Mouse (Mus musculus) intestine, postnatal 0 days (tissue): Measurements from ENCODE around the gene B230217C12Rik. TPM values are rescaled to one million over a fixed set of nuclear protein-coding genes. Genes with fewer than 3 reads are reported as not detected.

Experiments
- ATAC-seq: fragments of 200-750 bp; cut with Nextera tagmentation; 2 replicates; pipeline ENCODE4 v1.8.0; 2017; ENCODE audit warnings: mild to moderate bottlenecking, moderate TSS enrichment, moderate library complexity
- H3K27ac ChIP-seq: fragments of 300-500 bp; sonication (generic); 2 replicates; pipeline ENCODE4 v1.5.1; 2014; ENCODE audit warnings: mild to moderate bottlenecking, low read depth, low read length, moderate library complexity
- H3K27me3 ChIP-seq: fragments of 300-500 bp; sonication (generic); replicated peaks from 2 replicates; pipeline ENCODE4 v1.6.1; 2014; ENCODE audit warnings: low read length, mixed read lengths; ENCODE audit not compliant: control insufficient read depth, insufficient read depth
- H3K36me3 ChIP-seq: fragments of 300-500 bp; sonication (generic); 2 replicates; pipeline ENCODE4 v1.6.1; 2014; ENCODE audit warnings: mild to moderate bottlenecking, moderate library complexity; ENCODE audit not compliant: control insufficient read depth, insufficient read depth
- H3K4me1 ChIP-seq: fragments of 300-500 bp; sonication (generic); replicated peaks from 2 replicates; pipeline ENCODE4 v1.6.1; 2014; ENCODE audit warnings: antibody characterized with exemption, low read length, mixed read lengths; ENCODE audit not compliant: control insufficient read depth, insufficient read depth
- H3K4me2 ChIP-seq: fragments of 300-500 bp; sonication (generic); replicated peaks from 2 replicates; pipeline ENCODE4 v1.6.1; 2014; ENCODE audit warnings: low read depth, mild to moderate bottlenecking, moderate library complexity
- H3K4me3 ChIP-seq: fragments of 300-500 bp; sonication (generic); 2 replicates; pipeline ENCODE4 v1.5.1; 2014; ENCODE audit warnings: low read depth, low read length
- H3K9ac ChIP-seq: fragments of 300-500 bp; sonication (generic); 2 replicates; pipeline ENCODE4 v1.6.1; 2014; ENCODE audit warnings: mild to moderate bottlenecking, low read depth, low read length
- H3K9me3 ChIP-seq: fragments of 300-500 bp; sonication (generic); 2 replicates; pipeline ENCODE4 v1.6.1; 2016; ENCODE audit warnings: mixed run types; ENCODE audit not compliant: control insufficient read depth
- CTCF ChIP-seq: sonication (generic); IDR thresholded peaks from 2 replicates; pipeline ENCODE4 v1.5.1; 2016; ENCODE audit warnings: low read depth, mild to moderate bottlenecking, control low read depth, antibody characterized with exemption, moderate library complexity
- WGBS: fragments of 180-500 bp; shearing (Covaris S2); extraction: QIAGEN DNeasy Blood & Tissue Kit; methylation state at CpG from one replicate; pipeline ENCODE4 v1.1.7; 2014; 5-methylcytosine and 5-hydroxymethylcytosine counted together
- polyA plus RNA-seq: library from polyadenylated mRNA; unstranded; fragments of >200 nt; fragmentation: Nextera tagmentation; extraction: Ambion mirVana; gene quantifications from 2 replicates; pipeline ENCODE4 v1.2.1, GENCODE M21; 2015

Gene B230217C12Rik
- polyA plus RNA-seq, 1 experiment from 2014 or later, result 1.8 TPM

DNA sequence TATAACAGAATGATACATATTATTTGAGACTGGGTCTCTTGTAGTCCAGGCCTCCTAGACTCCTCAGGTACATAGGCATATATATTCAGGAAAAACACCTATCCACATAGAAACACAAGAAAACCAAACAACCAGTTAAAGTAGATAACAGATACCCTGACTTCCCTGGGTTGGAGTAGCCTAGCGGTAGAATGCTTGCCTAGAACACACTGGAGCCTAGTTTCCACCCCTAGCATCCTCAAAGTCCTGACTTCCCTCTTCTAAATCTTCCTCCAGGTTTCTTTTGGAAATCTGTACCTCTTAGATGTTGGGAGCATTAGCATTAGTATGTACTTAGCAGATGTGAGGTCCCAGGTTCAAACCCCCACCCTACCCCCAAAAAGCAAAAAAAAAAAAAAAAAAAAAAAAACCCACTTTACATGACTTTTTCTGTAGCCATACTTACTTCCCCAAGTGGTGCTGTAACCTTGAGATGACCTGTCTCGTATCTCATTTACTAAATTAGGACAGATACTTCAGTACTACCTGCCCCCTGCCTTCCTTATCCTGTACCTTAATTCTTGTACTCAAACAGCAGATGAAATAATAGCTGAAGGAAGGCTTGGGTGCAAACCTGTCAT is 44.8 kb downstream of the B230217C12Rik start:
- Histone ChIP-seq H3K4me1 (no peaks in the 10 kb centered on the region), H3K4me3 (no peak overlapping the region), H3K9ac (no peak overlapping the region), H3K4me2 (no peak overlapping the region), H3K27ac (no peak overlapping the region), H3K36me3 (no peaks in the 10 kb centered on the region), H3K27me3 (no peaks in the 10 kb centered on the region), H3K9me3 (no peaks in the 10 kb centered on the region)
- no peak for ATAC-seq
- WGBS, result 95% methylated on average over 2 of the region's 2 CpGs
- no peak for TF ChIP-seq CTCF

DNA sequence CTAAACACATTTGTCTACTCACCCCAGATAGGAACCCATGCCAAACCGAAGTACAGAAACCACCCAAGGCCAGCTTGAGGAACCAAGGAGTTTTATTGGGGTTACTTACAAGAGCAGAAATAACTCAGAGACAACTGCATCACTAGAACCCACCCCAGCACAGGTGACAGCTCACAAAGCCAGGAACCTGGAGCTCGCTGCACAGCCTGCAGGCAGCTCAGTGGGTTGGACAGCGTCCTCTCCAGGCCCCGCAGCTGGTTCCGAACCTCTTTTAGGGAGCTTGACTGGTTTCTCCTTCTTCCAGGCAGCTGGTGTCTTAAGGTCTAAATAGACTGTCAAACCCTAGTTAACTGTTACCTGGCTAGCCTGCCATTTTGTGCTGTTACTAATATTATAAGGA is 51.2 kb downstream of the B230217C12Rik start:
- no peaks in the 10 kb centered on the region for H3K27me3 ChIP-seq
- H3K27ac ChIP-seq, result no peak overlapping the region
- WGBS, result 74% methylated on average over 5 of the region's 5 CpGs
- no peak for TF ChIP-seq CTCF
- H3K9me3 ChIP-seq, result no peaks in the 10 kb centered on the region
- no peaks in the 10 kb centered on the region for H3K36me3 ChIP-seq
- no peak overlapping the region for H3K4me2 ChIP-seq
- no peak overlapping the region for H3K9ac ChIP-seq
- ATAC-seq, result no peak
- H3K4me3 ChIP-seq, result no peak overlapping the region
- no peaks in the 10 kb centered on the region for H3K4me1 ChIP-seq

Other genes with a start within 250 kb of the B230217C12Rik start
- 1.1 and 1.3 TPM in 2 replicates for gene Epop, start 211.1 kb upstream of the B230217C12Rik start, polyA plus RNA-seq
- gene Mllt6, start 177.4 kb upstream of the B230217C12Rik start, polyA plus RNA-seq, result 1.4 and 1.6 TPM in 2 replicates
- gene Cisd3, start 155.0 kb upstream of the B230217C12Rik start, polyA plus RNA-seq, result 122 and 123 TPM in 2 replicates
- 7.9 and 8.9 TPM in 2 replicates for gene Pcgf2, start 140.3 kb upstream of the B230217C12Rik start, polyA plus RNA-seq
- gene Psmb3, start 137.4 kb upstream of the B230217C12Rik start, polyA plus RNA-seq, result 391 and 439 TPM in 2 replicates
- gene Pip4k2b, start 96.1 kb upstream of the B230217C12Rik start, polyA plus RNA-seq, result 0.43 and 0.63 TPM in 2 replicates
- 8.5 and 9.8 TPM in 2 replicates for gene Cwc25, start 74.2 kb upstream of the B230217C12Rik start, polyA plus RNA-seq
- not detected in 2 replicates for gene 1700001P01Rik, start 64.9 kb upstream of the B230217C12Rik start, polyA plus RNA-seq
- gene Rpl23, start 58.3 kb upstream of the B230217C12Rik start, polyA plus RNA-seq, result 538 and 555 TPM in 2 replicates
- gene Lasp1, start 41.8 kb upstream of the B230217C12Rik start, polyA plus RNA-seq, result 98.2 and 103 TPM in 2 replicates
- 0.64 and 0.83 TPM in 2 replicates for gene Fbxo47, start 43.4 kb downstream of the B230217C12Rik start, polyA plus RNA-seq
- gene Plxdc1, start 145.7 kb downstream of the B230217C12Rik start, polyA plus RNA-seq, result 0.30 and 0.31 TPM in 2 replicates
- 4.2 and 4.4 TPM in 2 replicates for gene Arl5c, start 155.4 kb downstream of the B230217C12Rik start, polyA plus RNA-seq
- 2.8 and 3.2 TPM in 2 replicates for gene Cacnb1, start 182.3 kb downstream of the B230217C12Rik start, polyA plus RNA-seq
- 668 and 699 TPM in 2 replicates for gene Rpl19, start 185.9 kb downstream of the B230217C12Rik start, polyA plus RNA-seq
- 0.13 TPM in 1 of 2 replicates, not detected in the other for gene Stac2, start 212.7 kb downstream of the B230217C12Rik start, polyA plus RNA-seq